Mouse (Mus musculus) T-cell, adult 2 months (primary cell): Measurements from ENCODE around the gene Zbtb32.

Source experiments
- DNase-seq: peaks from one replicate; pipeline ENCODE4 v3.0.0; 2022; ENCODE audit warnings: low spot score

Zbtb32 gene

DNA sequence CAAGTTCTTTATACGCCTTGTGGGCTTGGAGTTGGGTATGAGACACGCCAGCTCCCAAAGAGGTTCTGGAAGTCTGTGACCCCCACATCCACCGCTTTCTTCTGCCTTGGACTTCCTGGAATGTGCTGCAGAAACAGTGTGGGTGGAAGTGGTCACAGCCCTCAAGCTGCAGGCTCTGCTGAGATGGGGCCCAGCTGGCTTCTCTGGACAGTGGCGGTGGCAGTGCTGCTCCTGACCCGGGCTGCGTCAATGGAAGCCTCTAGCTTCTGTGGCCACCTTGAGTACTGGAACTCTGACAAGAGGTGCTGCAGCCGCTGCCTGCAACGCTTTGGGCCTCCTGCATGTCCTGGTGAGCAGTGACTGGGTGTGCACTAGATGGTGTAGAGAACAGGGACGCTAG, 32.7 kb downstream of the Zbtb32 start:
- no peak for DNase-seq

- peak; percentile 29 for DNase-seq
These were observed 33.6 kb downstream of the Zbtb32 start, which contains the start of gene Igflr1 for GRCm38 (mm10) chr7:30564970-30565571. TSS of gene Igflr1 (plus strand) at chr7:30565427.

DNA sequence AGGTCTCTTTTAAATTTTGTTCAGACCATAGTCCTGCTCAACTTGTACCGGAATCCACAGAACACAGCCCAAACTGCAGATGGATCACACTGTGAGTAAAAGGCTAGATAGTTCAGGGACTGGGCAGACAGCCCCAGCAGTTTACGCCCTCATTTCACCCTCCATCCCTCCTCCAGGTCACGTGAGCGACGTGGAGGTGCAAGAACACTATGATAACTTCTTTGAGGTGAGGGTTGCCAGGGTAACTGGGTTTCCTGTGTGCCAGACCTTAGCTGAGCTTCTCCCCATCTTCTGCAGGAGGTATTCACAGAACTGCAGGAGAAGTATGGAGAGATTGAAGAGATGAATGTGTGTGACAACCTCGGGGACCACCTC, 34.8 kb downstream of the Zbtb32 start:
- peak; percentile 84 for DNase-seq

GRCm38 (mm10) chr7:30563117-30563905, 35.4 kb downstream of the Zbtb32 start, which contains the start of the genes U2af1l4, Gm49396 and Psenen:
TSS of gene U2af1l4 (plus strand) at chr7:30563301.
TSS of gene Gm49396 (plus strand) at chr7:30563344.
TSS of gene Psenen (minus strand) at chr7:30563627.
- DNase-seq = peak; percentile 96

DNA sequence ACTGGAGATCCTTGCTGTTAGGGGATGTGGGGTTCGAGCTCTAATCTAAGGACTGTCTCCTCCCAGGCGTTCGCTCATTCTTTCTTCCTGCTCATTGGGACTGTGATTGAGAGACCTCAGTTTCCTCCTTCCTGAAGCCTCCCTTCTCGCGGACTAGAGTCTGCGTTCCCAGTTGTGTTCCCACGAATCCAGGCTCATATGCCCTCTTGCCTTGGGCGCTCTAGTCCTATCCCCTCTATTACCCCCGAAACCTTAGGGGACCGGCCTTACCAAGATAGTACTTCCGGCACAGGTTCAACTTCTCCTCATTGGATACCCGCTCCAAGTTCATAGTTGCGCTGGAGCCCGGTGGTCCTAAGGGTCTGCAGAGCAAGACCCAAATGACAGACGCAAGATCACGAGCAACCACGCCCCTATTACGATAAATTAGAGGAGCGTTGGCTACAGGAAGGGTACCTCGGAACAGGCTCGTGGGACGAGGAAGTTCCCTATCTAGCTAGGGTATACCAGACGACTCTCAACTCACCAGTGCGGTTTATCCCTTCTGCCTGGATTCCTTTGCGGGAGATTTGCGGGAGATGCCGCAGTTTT, 36.1 kb downstream of the Zbtb32 start:
- no peak for DNase-seq

GRCm38 (mm10) chr7:30560296-30560695, 38.4 kb downstream of the Zbtb32 start:
- no peak for DNase-seq

- DNase-seq = peak; percentile 90
These were observed 39.2 kb downstream of the Zbtb32 start, which contains the start of gene Lin37 for GRCm38 (mm10) chr7:30559443-30559954. TSS of gene Lin37 (minus strand) at chr7:30559838.

- no peak for DNase-seq
These were observed 39.9 kb downstream of the Zbtb32 start for GRCm38 (mm10) chr7:30558656-30559442.

DNA sequence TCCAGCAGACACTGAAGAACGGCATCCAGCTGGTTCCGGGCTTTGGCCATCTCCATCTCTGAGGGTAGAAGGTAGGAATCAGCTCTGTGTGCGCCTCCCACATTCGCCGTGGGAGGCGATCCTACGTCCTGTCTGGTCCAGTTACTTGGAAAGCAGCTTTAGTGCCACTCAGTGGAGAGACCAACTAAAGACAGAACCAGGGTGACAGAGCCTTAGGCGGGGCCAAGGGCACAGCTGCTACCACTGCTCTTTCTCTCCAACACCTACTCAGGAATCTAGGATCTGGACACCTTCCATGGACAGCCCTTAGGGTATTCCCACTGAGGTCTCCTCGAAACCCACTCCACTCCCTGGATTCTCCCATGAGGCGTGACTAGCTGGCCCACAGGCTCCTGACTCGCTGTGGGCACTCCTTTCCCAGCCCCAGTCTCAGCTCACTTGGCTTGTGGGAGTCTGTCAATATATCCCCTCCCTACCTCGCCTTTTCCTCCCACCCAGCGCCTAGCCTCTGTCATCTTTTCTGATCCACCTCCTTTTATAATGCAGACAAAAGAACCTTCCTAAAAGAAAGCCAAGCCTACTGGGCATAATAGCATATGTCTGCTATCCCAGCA, 40.7 kb downstream of the Zbtb32 start:
- DNase-seq = no peak

DNA sequence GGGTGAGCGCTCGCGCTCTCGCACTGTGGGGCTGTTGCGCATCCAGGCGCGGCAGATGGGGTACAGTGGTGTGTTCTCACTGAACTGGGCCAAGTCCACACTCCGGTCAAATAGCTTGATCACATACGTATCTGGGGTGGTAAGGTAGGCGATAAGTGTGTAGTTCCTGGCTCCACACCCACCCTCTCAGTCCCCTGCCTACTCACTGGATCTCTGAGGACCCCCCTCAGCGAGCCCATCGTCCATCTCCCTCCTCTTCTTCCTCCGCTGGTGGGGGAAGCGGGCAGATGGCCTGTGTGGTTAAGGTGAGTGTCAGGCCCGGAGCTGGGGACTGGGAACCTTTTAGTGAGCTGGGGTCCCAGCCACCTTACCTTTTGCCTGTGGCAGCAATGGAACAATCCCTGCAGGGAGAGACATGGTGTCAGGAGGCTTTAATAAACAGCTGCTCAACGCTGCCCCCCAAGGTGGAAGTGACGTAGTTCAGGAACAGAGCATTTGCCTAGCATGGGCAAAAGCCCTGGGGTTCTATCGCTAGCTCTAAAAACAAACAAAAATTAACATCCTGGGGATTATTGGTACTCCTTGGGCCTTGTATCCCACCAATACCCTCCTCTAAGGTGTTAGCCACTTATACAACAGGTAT, 41.7 kb downstream of the Zbtb32 start:
- peak; percentile 29 for DNase-seq

GRCm38 (mm10) chr7:30553810-30554584, 44.7 kb downstream of the Zbtb32 start:
- DNase-seq = no peak

- DNase-seq = no peak
These were observed 45.6 kb downstream of the Zbtb32 start for GRCm38 (mm10) chr7:30553021-30553589.

DNA sequence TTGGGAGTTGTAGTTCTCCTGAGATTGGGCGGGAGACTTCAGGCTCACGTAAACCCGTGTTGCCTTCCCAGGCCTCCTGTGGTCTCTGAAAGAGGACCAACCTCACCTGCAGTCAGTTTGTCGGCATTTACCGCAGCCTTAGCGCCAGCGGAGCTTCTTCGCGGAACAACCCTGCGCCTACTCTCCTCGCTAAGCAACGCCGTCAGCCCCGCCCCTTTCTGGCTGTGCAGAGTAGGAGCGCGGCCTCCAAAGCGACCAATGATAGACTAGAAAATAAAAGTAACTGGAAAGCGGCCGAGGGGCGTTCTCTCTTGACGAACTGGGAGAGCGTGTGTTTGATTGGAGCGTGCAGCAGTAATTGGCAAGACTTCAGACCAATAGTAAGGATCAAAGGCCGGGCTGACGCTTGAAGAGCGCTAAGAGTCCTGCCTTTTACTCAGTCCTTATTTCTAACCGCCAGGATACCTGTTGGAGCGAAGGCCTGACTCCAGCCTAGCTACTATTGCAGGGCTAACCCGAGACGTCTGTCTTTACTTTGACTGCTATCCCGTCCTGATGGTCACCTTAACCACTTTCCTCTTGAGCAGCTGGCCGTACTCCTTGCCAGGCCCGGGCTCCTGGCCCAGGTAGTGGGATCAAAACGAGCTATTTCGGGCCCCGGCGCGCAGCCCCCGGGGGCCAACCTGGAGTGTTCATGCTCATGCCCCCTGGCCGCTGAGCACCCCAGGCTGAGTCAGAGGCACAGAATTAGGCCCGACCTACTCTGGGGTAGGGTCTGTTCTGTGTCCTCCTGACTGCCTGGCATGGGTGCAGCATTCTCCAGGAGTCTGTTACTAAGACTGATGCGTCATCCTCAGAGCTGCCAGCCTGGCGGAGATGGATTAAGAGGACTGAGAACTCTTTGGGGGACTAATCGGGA, 46.3 kb downstream of the Zbtb32 start, which contains the start of the genes Hspb6 and Proser3:
Gene Hspb6 (plus strand): TSS at position 77 of the 919 bp plus-strand sequence.
Gene Proser3 (minus strand): TSS at position 198 of the 919 bp plus-strand sequence.
- peak; percentile 95 for DNase-seq

DNA sequence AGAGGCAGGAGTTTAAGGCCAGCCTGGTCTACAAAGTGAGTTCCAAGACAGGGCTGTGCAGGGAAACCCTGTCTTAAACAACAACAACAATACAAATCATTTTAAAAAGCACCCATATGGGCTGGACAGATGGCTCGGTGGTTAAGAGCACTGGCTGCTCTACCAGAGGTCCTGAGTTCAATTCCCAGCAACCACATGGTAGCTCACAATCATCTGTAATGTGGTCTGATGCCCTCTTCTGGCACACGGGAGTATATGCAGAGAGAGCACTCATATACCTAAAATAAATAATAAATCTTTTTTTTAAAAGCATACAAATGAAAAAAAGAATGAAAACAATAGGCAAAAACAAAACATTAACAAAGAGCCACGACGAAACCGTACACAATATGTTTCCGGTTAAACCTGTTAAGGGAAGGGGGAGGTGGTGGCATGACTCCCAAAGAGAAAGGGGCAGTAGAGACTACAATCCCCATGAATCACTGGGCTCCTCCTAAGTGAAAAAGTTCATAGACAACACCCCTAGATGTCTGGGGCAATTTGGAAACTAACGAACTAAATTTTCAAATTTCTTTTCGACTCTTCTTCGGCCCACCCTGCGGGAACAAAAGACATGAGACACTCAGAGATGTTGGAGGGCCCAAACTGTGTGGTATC, 47.1 kb downstream of the Zbtb32 start:
- DNase-seq = no peak

DNA sequence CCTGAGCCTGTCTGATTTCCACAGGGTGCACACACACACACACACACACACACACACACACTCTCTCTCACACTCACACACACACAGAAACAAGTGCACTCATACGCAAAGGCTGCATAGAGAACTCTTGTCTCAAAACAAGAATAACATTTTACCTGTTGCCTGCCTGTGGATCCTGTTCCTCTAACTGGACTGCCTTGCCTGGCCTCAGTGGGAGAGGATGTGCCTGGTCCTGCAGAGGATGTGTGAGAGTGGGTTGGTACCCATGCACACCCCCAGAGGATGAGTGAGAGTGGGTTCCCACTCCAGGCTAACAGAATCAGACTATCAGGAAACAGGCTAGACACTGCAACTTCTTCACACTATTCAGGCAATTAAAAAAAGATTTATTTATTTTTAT, 48.1 kb downstream of the Zbtb32 start:
- DNase-seq = no peak

GRCm38 (mm10) chr7:30549880-30550279, 48.8 kb downstream of the Zbtb32 start:
- no peak for DNase-seq

GRCm38 (mm10) chr7:30544327-30544726, 54.4 kb downstream of the Zbtb32 start:
- no peak for DNase-seq

- no peak for DNase-seq
These were observed 58.1 kb downstream of the Zbtb32 start for GRCm38 (mm10) chr7:30540572-30540971.
